Mouse (Mus musculus): ENCODE measurements around the gene Rtcb. TPM values are rescaled to one million over a fixed set of nuclear protein-coding genes. Genes with fewer than 3 reads are reported as not detected.

Rtcb gene
- polyA plus RNA-seq, 1 experiment = 139 TPM

- no peak overlapping the region for H3K4me3 ChIP-seq (ENCODE audit: low read depth, low read length)
- no peaks in the 10 kb centered on the region for H3K27me3 ChIP-seq (ENCODE audit: control insufficient read depth, insufficient read depth, low read length, poor library complexity, severe bottlenecking)
- no peak overlapping the region for H3K9ac ChIP-seq (ENCODE audit: low read depth, poor library complexity, severe bottlenecking)
- H3K27ac ChIP-seq (ENCODE audit: insufficient read depth, low read length) = no peak overlapping the region
- TF ChIP-seq CTCF (IDR thresholded peaks at IDR 0.05; ENCODE audit: low read depth, low read length) = no peak
- TF ChIP-seq POLR2A (IDR thresholded peaks at IDR 0.05; ENCODE audit: insufficient read depth, low read length) = no peak
- TF ChIP-seq EP300 (IDR thresholded peaks at IDR 0.05; ENCODE audit: insufficient read depth, low read depth, low read length) = no peak
- H3K36me3 ChIP-seq (ENCODE audit: control insufficient read depth, insufficient read depth, low read length, poor library complexity, severe bottlenecking) = no peaks in the 10 kb centered on the region
- no peaks in the 10 kb centered on the region for H3K4me1 ChIP-seq (ENCODE audit: control insufficient read depth, insufficient read depth, low read length)
- no peaks in the 10 kb centered on the region for H3K9me3 ChIP-seq (replicated peaks; ENCODE audit: control insufficient read depth, insufficient read depth, low read length, poor library complexity, severe bottlenecking)
These were observed 31.9 kb upstream of the Rtcb start for GRCm38 (mm10) chr10:85989412-85990115.

- Histone ChIP-seq H3K27ac (ENCODE audit: insufficient read depth, low read length) (no peak overlapping the region), H3K4me1 (ENCODE audit: control insufficient read depth, insufficient read depth, low read length) (no peaks in the 10 kb centered on the region), H3K27me3 (ENCODE audit: control insufficient read depth, insufficient read depth, low read length, poor library complexity, severe bottlenecking) (no peaks in the 10 kb centered on the region), H3K36me3 (ENCODE audit: control insufficient read depth, insufficient read depth, low read length, poor library complexity, severe bottlenecking) (no peaks in the 10 kb centered on the region), H3K9me3 (replicated peaks; ENCODE audit: control insufficient read depth, insufficient read depth, low read length, poor library complexity, severe bottlenecking) (no peaks in the 10 kb centered on the region), H3K4me3 (ENCODE audit: low read depth, low read length) (no peak overlapping the region), H3K9ac (ENCODE audit: low read depth, poor library complexity, severe bottlenecking) (no peak overlapping the region)
- TF ChIP-seq EP300 (IDR thresholded peaks at IDR 0.05; ENCODE audit: insufficient read depth, low read depth, low read length) (no peak), CTCF (IDR thresholded peaks at IDR 0.05; ENCODE audit: low read depth, low read length) (no peak), POLR2A (IDR thresholded peaks at IDR 0.05; ENCODE audit: insufficient read depth, low read length) (no peak)
These were observed 15.3 kb upstream of the Rtcb start for GRCm38 (mm10) chr10:85972915-85973314.

- H3K36me3 ChIP-seq (ENCODE audit: control insufficient read depth, insufficient read depth, low read length, poor library complexity, severe bottlenecking) = no peaks in the 10 kb centered on the region
- TF ChIP-seq CTCF (IDR thresholded peaks at IDR 0.05; ENCODE audit: low read depth, low read length) = no peak
- TF ChIP-seq EP300 (IDR thresholded peaks at IDR 0.05; ENCODE audit: insufficient read depth, low read depth, low read length) = no peak
- no peak for TF ChIP-seq POLR2A (IDR thresholded peaks at IDR 0.05; ENCODE audit: insufficient read depth, low read length)
These were observed 14.2 kb upstream of the Rtcb start for GRCm38 (mm10) chr10:85971826-85972225.

GRCm38 (mm10) chr10:85969894-85970620 lies 12.4 kb upstream of the Rtcb start:
- no peak overlapping the region for H3K27ac ChIP-seq (ENCODE audit: insufficient read depth, low read length)
- H3K9ac ChIP-seq (ENCODE audit: low read depth, poor library complexity, severe bottlenecking) = no peak overlapping the region
- H3K4me3 ChIP-seq (ENCODE audit: low read depth, low read length) = no peak overlapping the region
- no peaks in the 10 kb centered on the region for H3K9me3 ChIP-seq (replicated peaks; ENCODE audit: control insufficient read depth, insufficient read depth, low read length, poor library complexity, severe bottlenecking)
- no peaks in the 10 kb centered on the region for H3K4me1 ChIP-seq (ENCODE audit: control insufficient read depth, insufficient read depth, low read length)
- H3K36me3 ChIP-seq (ENCODE audit: control insufficient read depth, insufficient read depth, low read length, poor library complexity, severe bottlenecking) = no peaks in the 10 kb centered on the region
- TF ChIP-seq POLR2A (IDR thresholded peaks at IDR 0.05; ENCODE audit: insufficient read depth, low read length) = no peak
- TF ChIP-seq EP300 (IDR thresholded peaks at IDR 0.05; ENCODE audit: insufficient read depth, low read depth, low read length) = no peak
- TF ChIP-seq CTCF (IDR thresholded peaks at IDR 0.05; ENCODE audit: low read depth, low read length) = no peak
- no peaks in the 10 kb centered on the region for H3K27me3 ChIP-seq (ENCODE audit: control insufficient read depth, insufficient read depth, low read length, poor library complexity, severe bottlenecking)

More at GRCm38 (mm10) chr10:85971826-85972225, 14.2 kb upstream of the Rtcb start:
- H3K9me3 ChIP-seq (replicated peaks; ENCODE audit: control insufficient read depth, insufficient read depth, low read length, poor library complexity, severe bottlenecking) = no peaks in the 10 kb centered on the region
- no peaks in the 10 kb centered on the region for H3K27me3 ChIP-seq (ENCODE audit: control insufficient read depth, insufficient read depth, low read length, poor library complexity, severe bottlenecking)
- no peak overlapping the region for H3K4me3 ChIP-seq (ENCODE audit: low read depth, low read length)
- H3K4me1 ChIP-seq (ENCODE audit: control insufficient read depth, insufficient read depth, low read length) = no peaks in the 10 kb centered on the region
- H3K9ac ChIP-seq (ENCODE audit: low read depth, poor library complexity, severe bottlenecking) = no peak overlapping the region
- no peak overlapping the region for H3K27ac ChIP-seq (ENCODE audit: insufficient read depth, low read length)

GRCm38 (mm10) chr10:85968731-85969130 lies 11.1 kb upstream of the Rtcb start:
- no peak overlapping the region for H3K27ac ChIP-seq (ENCODE audit: insufficient read depth, low read length)
- no peaks in the 10 kb centered on the region for H3K27me3 ChIP-seq (ENCODE audit: control insufficient read depth, insufficient read depth, low read length, poor library complexity, severe bottlenecking)
- no peaks in the 10 kb centered on the region for H3K9me3 ChIP-seq (replicated peaks; ENCODE audit: control insufficient read depth, insufficient read depth, low read length, poor library complexity, severe bottlenecking)
- H3K4me3 ChIP-seq (ENCODE audit: low read depth, low read length) = no peak overlapping the region
- TF ChIP-seq EP300 (IDR thresholded peaks at IDR 0.05; ENCODE audit: insufficient read depth, low read depth, low read length) (no peak), POLR2A (IDR thresholded peaks at IDR 0.05; ENCODE audit: insufficient read depth, low read length) (no peak), CTCF (IDR thresholded peaks at IDR 0.05; ENCODE audit: low read depth, low read length) (no peak)
- H3K36me3 ChIP-seq (ENCODE audit: control insufficient read depth, insufficient read depth, low read length, poor library complexity, severe bottlenecking) = no peaks in the 10 kb centered on the region
- H3K9ac ChIP-seq (ENCODE audit: low read depth, poor library complexity, severe bottlenecking) = no peak overlapping the region
- no peaks in the 10 kb centered on the region for H3K4me1 ChIP-seq (ENCODE audit: control insufficient read depth, insufficient read depth, low read length)

GRCm38 (mm10) chr10:85968157-85968634 lies 10.6 kb upstream of the Rtcb start:
- no peak overlapping the region for H3K4me3 ChIP-seq (ENCODE audit: low read depth, low read length)

More at GRCm38 (mm10) chr10:85968157-85968634, 10.6 kb upstream of the Rtcb start:
- TF ChIP-seq CTCF (IDR thresholded peaks at IDR 0.05; ENCODE audit: low read depth, low read length) (peak; percentile 64), POLR2A (IDR thresholded peaks at IDR 0.05; ENCODE audit: insufficient read depth, low read length) (no peak), EP300 (IDR thresholded peaks at IDR 0.05; ENCODE audit: insufficient read depth, low read depth, low read length) (no peak)
- Histone ChIP-seq H3K27me3 (ENCODE audit: control insufficient read depth, insufficient read depth, low read length, poor library complexity, severe bottlenecking) (no peaks in the 10 kb centered on the region), H3K9me3 (replicated peaks; ENCODE audit: control insufficient read depth, insufficient read depth, low read length, poor library complexity, severe bottlenecking) (no peaks in the 10 kb centered on the region), H3K36me3 (ENCODE audit: control insufficient read depth, insufficient read depth, low read length, poor library complexity, severe bottlenecking) (no peaks in the 10 kb centered on the region), H3K27ac (ENCODE audit: insufficient read depth, low read length) (no peak overlapping the region), H3K4me1 (ENCODE audit: control insufficient read depth, insufficient read depth, low read length) (no peaks in the 10 kb centered on the region), H3K9ac (ENCODE audit: low read depth, poor library complexity, severe bottlenecking) (no peak overlapping the region)
